Comparison of ENCODE assay signal across 22 mouse cellular contexts in genomic region chr8:127569212-127569611, GRCm38 (mm10).
"Had no signal": no experiment of that assay in that cellular context is flagged by ENCODE, and none has a peak within 500 bp of the region (broad histone marks: within the 10 kb centered on the region; RNA-seq: fewer than 3 reads in every experiment).

No protein-coding gene starts in this region.

- H3K27me3 ChIP-seq: limb, embryonic 12.5 days; limb, embryonic 15.5 days; midbrain, embryonic 13.5 days; neural tube, embryonic 13.5 days had no signal

- H3K4me1 ChIP-seq: limb, embryonic 15.5 days had no signal

- H3K36me3 ChIP-seq: limb, embryonic 12.5 days; limb, embryonic 15.5 days; midbrain, embryonic 10.5 days; midbrain, embryonic 13.5 days; neural tube, embryonic 13.5 days had no signal

- H3K4me2 ChIP-seq: limb, embryonic 12.5 days; limb, embryonic 15.5 days; liver, embryonic 11.5 days; lung, embryonic 14.5 days; midbrain, embryonic 13.5 days; neural tube, embryonic 13.5 days had no signal

- ATAC-seq: liver, postnatal 0 days; lung, postnatal 0 days; midbrain, embryonic 13.5 days; midbrain, embryonic 16.5 days had no signal

- H3K27ac ChIP-seq: kidney, postnatal 0 days; layer of hippocampus, adult 2 months; limb, embryonic 12.5 days; limb, embryonic 15.5 days; liver, embryonic 14.5 days; macrophage; midbrain, embryonic 10.5 days; neural tube, embryonic 13.5 days had no signal

- H3K9me3 ChIP-seq: limb, embryonic 12.5 days; limb, embryonic 15.5 days; midbrain, embryonic 10.5 days; midbrain, embryonic 13.5 days; neural tube, embryonic 13.5 days had no signal

- H3K9ac ChIP-seq: limb, embryonic 12.5 days; limb, embryonic 15.5 days; liver, embryonic 14.5 days; liver, postnatal 0 days; lung, embryonic 14.5 days; midbrain, embryonic 13.5 days; neural tube, embryonic 13.5 days had no signal

- DNase-seq: kidney, postnatal 25 days; layer of hippocampus, adult 9-11 months; liver, postnatal 0 days; lung, embryonic 14.5 days; retina, postnatal 1 day; right cerebral cortex, postnatal 25 days; spleen, adult 18-20 months; thymus, adult 2 months; thymus, postnatal 25 days had no signal

- H3K4me3 ChIP-seq: layer of hippocampus, adult 2 months; limb, embryonic 12.5 days; limb, embryonic 15.5 days; midbrain, embryonic 10.5 days; midbrain, embryonic 13.5 days; myocyte; neural tube, embryonic 13.5 days had no signal
